Mouse (Mus musculus) kidney, postnatal 36 days (tissue): Measurements from ENCODE around the gene Ppp1r13b.

ENCODE experiments used
- DNase-seq, 2 experiments: peaks; one replicate each; pipeline ENCODE4 v3.0.0; 2021 to 2022; ENCODE audit warnings: mixed read lengths in 2 of 2

The Ppp1r13b gene

DNA sequence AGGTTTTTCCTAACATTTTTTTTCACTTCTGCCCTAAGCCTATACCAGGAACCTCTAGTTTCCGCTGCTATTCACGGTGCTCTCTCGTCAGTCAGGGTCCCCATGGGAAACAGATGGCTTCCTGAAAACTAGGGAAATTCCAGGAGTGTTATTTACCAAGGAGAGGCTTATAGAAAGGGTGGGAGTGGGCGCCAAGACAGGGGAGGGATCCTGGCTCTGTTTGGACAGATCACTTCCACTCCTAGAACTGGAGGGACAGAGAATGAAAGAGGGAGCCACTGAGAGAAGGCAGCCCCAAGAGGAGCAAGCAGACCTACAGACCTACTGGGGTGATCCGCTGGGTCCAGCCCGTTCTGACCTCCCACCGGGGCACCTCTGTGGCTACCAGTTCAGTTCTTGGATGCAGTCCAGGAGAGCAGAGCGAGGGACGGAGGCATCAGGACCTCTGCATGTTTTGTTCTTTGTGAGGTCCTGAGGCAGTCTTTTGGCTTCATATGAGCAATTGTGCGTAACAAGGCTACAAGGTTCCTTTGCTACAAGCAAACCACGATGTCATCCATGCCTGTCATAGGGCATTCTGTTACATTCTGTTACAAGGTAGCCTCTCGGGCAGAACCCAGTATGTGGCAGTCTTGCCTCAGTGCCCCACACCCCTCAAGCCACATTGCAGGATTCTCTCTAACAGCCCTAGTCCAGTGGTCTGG is 8.8 kb upstream of the Ppp1r13b start:
- DNase-seq = peak; percentile 49 to 70

DNA sequence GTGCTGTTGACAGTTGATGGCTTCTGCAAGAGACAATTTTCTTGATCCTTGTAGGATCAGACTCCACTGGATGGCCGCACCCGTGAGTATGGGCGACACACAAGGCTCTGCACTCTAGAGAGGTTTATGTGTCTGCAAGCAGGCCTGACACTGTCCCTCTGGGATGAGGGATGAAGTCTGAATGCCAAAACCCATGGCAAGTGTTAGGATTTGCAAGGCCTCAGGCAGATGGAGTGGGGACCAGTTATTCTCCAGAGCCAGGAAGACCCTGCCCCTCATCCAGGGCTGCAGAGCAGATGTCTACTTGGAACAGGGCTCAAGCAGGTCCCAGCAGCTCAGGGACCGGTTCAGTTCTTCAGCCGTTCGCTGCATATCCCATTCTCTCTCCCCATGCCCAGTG is 7.9 kb upstream of the Ppp1r13b start:
- DNase-seq = no peak

DNA sequence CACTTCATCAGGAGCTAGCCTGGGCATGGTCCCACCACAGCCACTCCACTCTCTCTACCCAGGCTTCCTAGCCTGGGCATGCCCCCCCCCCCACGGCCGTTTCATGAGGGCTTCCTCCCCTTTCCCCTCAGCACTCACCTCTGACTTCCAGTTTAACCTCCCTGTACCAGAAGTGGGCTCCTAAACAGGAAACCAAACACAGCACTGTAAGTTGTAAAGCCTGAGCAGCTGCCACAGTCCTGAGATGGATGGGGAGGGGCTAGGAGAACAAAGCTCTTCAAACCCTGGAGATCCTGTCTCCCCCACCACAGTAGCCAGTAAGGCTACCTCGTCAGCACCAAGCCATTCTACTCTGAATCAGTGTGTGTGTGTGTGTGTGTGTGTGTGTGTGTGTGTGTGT is 6.1 kb upstream of the Ppp1r13b start:
- no peak for DNase-seq

DNA sequence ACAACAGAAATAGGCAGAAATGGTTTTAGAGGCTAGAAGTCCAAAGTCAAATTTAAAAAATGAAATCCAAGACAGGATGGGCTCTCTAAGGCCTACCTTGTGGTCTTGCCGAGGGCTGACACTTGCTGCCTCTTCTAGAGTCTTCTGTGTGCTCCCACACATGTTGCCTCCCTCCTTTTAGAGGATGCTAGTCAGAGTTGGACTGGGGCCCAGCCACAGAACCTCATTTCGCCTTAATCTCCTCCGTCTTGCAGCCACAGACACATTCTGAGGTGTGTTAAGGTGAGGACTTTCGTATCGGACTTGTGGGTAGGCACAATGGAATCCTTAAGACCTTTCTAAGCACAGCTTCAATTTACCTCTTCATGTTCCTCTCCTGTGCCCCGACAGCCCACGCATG is 4.9 kb upstream of the Ppp1r13b start:
- DNase-seq = no peak

DNA sequence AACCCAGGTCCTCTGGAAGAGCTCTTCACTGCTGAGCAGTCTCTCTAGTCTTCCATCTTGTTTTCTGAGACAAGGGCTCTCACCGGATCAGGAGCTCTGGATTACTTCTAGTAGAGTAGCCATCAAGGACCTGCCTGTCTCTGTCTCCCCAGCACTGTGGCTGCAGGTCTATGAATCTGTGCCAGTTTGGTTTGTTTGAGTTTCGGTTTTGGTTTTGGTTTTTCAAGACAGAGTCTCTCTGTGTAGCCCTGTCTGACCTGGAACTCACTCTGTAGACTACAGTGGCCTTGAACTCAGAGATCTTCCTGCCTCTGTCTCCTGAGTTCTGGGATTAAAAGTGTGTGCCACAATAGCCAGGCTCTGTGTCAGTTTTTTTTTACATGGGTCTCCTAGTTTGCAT is 3.9 kb upstream of the Ppp1r13b start:
- no peak for DNase-seq

DNA sequence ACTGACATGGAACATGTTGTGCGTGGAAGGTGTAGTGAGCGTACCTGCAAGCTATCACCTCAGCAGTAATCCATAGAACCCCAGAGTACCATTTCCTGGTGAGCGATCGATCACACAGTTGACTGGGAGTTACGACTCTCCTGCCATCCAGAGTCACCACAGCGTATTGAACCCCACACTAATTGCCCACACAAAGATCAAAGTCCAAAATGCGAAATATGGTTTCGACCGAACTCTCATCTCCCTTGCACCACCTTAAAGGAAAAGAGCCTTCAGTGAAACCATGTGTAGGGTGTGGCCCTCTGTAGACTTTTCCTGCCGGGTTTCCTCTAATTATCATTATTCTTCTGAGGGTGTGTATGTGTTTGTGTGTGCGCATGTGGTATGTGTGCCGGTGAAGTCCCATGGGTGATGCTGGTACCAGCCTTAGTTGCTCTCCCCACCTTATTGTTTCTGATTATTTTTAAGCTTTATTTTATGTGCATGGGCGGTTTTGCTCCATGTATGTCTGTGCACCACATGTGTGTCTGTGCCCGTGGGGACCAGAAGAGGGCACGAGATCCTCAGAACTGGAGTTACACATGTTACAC is 3.4 kb upstream of the Ppp1r13b start:
- no peak for DNase-seq

DNA sequence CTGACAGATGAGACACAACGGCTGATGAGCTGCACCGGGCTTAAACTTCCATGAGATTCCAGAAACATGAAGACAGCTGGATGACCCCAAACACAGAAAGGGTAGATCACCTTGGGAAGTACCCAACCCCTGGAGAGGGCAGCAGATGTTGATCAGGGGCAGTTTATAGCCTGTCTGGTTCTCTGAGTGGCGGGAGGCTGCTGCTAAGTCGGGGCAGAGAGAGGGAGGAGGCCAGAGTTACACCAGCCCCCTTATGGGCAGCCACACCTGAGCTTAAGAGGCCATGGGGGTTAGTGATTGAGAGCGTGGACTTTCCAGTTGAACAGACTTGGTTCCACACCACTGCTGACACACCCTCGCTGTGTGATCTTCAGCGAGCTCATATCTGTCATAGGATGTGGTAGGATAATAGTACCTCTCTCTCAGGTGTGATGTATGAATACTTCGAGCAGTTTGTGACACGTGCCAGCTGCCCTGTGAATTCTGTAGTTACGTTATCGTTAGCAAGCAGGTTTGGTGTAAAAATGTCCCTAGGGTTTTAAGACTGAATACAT is 1.2 kb upstream of the Ppp1r13b start:
- no peak for DNase-seq

DNA sequence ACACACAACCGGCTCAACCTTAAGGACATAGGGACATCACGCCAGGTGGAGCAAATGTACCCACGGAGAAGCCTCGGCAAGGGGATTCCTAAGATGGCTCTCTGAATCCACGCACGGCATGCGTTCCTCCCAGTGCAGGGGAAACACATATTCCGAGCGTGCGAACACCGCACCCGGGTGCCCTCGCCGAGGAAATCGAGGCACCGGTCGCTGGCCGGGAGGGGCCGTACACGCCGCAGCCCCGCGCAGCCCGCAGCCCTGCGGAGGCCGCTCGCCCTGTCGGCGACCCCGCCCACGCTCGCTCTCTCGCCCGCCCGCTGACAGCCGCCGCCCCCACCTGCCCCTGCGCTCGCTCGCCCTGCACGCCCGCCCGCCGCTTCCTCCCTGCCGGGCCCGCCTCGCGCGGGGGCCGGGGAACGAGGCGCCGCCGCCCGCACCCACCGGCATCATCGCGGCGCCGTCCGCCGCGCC is 454 bp downstream of the Ppp1r13b start:
- DNase-seq = peak; percentile 70 to 84

DNA sequence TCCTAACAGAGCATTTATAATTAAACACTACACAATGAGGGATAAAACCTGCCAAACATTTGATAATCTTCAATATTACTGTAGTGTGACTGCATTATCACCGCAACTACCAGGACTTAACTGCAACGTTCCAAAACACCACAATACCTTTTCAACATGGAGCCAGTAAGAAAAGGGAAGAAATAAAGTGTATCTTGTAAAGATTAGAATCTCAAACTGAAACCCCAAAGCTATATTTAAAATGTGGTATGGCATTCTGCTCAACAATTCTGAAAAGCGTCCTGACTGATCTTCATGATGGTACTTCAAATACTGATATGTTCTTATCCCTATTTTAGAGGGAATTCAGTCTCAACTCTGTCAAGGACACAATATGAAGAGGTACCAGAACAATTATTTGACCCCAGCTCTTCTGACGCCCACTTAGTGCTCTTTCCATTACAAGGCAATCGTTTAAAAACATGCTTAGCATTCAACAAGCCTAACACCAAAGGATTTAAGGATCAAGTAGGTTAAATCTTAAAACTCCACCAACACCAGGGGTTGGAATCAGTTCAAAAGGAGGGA is 1.5 kb downstream of the Ppp1r13b start:
- DNase-seq = no peak

DNA sequence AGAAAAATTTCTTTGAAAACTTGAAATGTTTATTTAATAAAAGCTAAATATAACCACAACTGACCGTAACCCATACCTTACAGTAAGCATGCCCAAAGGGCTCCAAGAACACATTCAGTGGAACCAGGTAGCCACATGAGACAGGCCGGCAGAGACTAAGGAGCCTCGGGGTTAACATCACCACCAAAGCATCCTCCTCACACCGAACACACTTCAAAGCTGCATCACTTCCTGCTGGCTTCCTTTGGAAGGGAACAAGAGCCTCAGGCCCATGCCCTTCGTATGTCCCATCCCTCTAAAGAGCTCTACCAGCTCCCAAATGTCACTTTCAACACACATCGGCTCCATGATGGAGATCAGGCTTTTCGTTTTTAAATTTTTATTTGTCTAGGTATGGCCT is 5.4 kb downstream of the Ppp1r13b start:
- DNase-seq = no peak

DNA sequence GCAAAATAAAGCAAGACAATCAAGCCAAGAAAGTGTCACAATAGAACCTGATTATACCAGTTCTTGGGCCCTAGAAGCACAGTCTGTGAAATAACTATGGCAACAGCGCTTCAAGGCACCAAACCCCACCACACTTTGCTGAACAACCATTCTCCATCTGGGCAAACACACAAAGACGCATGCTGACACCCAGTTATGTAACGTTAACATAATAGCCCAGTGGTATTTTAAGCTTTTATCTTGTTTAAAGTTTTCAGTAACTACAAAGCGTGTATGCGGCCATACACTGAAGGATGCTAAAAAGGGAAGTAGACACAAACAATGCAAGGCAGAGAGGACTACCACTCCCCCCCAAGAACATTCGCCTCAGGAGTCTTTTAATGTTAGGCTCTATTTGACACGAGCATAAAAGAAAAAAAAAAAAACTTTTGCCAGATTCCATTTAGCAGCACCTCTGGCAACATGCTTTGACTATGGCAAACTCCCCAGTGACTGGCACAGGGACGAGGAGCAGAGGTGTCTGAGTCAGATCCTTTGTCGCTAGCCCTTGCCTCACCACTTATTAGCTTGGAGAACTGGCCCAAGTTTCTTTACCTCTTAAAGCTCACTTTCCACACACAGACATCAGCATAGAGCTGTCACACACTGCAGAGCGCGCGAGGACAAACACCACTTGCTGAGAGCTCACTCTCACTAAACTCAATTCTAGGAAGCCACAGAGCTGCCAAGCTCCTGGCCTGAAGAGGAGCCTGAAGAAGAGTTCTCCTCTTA is 6.6 kb downstream of the Ppp1r13b start:
- DNase-seq = no peak

DNA sequence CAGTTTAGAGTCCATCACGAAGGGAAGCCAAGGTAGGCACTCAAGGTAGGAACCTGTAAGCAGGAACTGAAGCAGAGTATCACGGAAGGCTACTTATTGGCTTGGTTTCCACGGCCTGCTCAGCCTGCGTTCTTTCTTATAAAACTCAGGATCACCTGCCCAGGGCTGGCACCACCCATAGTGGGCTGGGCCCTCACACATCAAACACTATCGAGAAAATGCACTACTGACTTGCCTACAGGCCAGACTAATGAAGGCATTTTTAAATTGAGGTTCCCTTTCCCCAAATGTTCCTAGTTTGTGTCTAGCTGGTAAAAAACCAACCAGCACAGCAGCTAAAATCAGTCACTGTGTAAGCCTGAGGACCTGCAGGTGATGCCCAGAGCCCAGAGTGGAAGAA is 8.3 kb downstream of the Ppp1r13b start:
- DNase-seq = no peak

DNA sequence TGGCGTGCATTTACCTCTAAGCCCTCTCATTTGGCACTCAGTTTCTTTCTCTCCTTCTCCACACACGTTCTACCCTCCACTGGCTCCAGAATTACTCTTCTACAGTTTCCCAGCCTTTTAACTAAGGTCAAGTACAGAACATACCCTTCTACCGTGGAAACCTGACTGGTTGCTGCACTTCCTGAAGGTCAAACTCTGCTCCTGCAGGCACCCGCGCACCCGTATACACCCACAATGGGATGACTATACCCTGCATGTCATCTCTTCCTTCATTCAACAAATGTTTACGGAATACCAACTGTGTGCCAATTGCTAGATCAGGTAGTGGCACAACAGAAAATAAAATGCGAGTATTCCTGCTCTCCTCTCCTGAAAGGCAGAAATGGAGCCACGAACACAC is 9.2 kb downstream of the Ppp1r13b start:
- DNase-seq = no peak

DNA sequence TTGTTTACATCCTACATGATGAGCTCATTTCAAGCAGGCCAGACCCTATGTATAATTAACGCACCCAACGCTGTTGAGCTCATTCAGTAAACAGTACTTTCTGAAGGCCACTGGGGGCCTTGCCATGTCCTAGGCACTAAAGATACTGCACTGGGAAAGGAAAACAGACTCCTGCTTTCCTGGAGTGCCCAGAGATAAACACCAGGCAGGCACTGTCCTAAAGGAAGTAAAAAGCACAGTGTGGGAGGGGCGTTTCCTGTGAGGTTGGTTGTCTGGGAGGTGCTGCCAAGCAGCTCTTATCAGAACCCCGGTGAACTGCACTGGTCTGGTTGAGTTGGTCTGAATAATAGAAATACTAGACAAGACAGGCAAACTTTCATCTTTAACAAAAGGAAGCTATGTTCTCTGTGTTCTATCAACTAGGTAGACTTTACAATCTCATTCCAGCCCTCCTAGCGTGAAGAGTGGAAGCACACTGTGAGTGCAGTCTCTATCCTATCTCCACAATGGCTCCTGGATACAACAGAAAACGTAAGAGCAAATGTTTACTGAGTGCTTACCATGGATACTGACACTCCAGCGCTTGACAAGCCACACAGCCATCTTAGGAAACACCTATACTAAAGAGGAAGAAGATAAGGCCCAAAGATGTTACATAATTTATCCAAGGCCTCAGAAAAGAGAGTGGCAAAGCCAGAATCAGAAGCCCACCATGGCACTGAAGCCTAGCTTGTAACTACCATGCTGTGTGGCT is 10.8 kb downstream of the Ppp1r13b start:
- DNase-seq = peak; percentile 58 to 75

DNA sequence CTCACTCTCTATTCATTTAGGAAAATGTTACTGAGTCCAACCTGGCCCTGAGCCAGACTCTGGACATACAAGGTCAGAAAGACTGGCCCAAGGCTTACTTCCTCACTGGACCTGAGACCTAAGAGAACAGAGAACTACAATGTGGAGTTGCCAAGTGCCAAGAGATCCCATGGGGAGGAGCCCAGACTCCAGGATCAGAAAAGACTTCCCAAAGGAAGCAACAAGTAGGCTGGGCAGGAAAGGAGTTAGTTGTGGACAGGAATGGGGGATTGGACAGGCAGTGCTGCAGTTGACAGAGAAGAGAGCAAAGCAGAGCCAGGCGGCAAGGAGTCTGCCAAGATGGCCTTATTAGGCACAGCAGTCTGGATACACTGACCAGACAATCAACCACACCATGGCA is 13.8 kb downstream of the Ppp1r13b start:
- DNase-seq = peak; percentile 83 to 88

DNA sequence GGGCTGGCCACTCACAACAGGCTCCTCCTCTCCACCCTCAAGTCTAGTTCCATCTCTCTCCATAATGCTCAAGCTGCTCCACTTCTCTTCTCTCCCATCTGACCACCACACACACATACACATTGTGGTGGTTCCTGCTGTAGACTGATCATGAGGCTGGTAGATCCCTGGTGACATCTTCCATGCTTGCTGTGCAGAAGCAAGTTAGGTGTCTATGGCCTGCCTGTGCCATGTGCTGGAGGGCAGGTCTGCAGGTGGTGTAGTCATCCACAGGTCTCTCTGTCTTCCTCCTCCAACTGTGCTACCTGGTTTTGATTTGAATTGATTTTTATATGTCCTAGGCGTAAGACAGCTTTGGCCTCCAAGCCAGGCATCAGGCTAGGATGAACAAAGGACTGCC is 14.9 kb downstream of the Ppp1r13b start:
- DNase-seq = no peak

DNA sequence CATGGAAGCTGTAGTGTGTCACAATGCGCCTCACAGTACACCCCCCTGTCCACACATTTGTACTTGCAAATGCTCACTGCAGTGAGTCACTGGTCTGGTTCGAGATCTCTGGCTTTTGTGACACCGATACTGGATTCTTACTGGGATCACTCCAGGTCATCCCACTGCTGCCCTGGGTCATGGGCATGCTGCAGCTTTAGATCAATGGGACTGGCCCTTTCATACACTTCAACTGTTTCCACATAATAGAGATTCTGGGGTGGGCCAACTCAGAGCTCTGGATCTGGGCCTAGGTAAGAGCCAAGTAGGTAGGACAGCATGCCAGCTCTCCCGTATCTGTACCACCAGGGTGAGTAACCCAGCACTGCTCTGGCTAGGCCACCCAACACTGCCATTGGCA is 16.1 kb downstream of the Ppp1r13b start:
- no peak for DNase-seq

DNA sequence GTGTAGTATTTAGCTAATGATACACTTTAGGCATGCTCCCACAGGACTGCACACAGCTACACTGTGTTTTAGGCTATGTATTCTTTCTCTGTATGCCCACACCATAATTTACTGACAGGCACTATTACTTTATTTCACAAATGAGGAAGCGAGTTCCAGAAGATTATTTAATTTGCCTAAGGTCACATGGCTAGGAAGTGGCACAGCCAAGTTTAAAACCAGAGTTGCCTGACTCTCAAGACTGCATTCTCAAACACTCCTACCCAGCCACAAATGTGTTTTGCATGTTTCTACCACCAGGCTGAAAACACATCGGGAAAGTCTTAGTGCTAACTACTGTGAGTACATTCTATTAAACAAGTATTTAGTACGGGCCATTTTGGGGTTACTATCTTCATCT is 18.7 kb downstream of the Ppp1r13b start:
- DNase-seq = no peak

DNA sequence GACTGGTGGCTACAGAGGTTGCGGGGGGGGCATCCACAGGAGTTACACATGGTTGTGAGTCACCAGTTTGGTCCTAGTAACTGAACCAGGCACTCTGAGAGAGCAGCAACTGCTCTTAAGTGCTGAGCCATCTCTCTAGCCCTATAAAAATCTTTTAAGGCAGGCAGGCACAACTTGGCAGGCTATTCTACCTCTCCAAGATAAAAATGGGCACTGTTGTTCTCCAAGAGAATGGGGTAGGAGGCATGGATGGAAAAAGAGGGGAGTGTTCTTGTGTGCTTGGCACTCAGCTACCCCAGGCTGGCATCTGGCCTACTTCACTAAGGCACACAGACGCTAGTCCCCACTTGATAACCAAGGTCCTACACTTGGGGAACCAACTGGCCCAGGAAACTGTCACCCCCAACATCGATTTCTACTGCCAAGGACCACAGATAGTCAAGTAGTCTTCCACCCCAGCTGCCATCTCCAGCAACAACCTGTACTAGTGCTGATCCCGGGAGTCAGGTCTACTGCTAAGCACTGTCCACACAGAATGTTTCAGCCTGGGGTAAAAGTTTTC is 19.5 kb downstream of the Ppp1r13b start:
- DNase-seq = no peak

DNA sequence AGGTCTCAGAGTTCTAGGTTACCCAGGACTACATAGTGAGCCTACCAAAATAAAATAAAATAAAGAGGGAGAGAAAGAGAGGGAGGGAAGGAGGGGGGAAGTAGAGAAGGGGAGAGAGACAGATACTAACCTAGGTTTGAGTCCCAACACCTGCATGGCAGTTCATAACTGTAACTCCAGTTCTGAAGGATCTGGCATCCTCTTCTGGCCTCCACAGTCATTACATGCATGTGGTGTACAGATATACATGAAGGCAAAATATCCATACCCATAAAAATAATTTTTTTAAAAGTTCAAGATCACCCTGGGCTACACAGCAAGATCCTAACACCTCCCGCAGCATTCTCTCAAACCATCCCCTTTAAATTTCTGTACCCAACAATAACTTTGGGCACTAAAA is 20.9 kb downstream of the Ppp1r13b start:
- DNase-seq = no peak

DNA sequence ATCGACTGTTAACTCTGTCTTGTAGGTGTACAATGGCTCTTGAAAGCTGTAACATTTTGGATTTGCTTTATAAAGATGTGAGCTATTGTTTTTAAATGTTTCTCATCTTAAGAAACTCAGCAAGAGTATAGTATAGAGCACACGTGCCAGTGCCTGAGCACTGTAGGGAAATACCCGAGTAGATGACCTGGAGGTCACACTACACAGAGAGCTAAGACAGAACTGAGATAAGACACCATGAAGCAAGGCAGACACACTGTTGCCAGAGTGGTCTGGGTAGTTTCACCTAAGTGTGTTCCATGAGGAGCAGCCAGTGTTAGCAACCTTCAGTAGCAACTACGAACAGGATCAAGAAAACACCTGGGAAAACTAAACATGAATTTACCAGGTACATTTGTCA is 25.1 kb downstream of the Ppp1r13b start:
- no peak for DNase-seq

DNA sequence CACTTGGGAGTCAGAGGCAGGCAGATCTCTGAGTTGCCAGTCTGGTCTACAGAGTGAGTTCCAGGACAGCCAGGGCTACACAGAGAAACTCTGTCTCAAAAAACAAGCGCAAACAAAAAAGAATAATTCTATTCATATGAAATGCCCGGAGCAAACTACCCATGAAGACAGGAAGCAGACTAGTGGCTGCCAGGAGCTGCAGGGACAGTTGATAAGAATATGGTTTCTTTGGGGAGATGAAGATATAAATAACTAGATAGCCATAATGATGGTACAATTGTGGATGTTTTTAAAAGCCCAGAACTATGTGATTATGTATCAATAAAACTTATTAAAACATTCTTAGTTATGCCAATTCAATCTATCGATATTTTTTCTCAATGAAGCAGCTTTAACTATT is 25.9 kb downstream of the Ppp1r13b start:
- DNase-seq = no peak
